Mouse (Mus musculus) mouse embryonic stem cell (cell line): Measurements from ENCODE around the gene Gprin3.
"Not testable (repeated sequence)": the region's sequence is repeated elsewhere in the genome, so short reads cannot be mapped to it uniquely, and the experiment has no call there.

Experiments used
- in situ Hi-C, 2 experiments: fragments of 300-500 bp; cut with MboI; formaldehyde crosslinking; loops; 1 replicate in 1 of 2; 3 replicates in 1 of 2; pipeline ENCODE4 v1.14.3; 2019 to 2020; ENCODE audit warnings: low sequenced_read_pairs in 2 of 2, low pct_unique_long_range_greater_than_20kb in 1 of 2, mixed read lengths in 1 of 2; ENCODE audit not compliant: unreplicated experiment in 1 of 2

Gene Gprin3

DNA sequence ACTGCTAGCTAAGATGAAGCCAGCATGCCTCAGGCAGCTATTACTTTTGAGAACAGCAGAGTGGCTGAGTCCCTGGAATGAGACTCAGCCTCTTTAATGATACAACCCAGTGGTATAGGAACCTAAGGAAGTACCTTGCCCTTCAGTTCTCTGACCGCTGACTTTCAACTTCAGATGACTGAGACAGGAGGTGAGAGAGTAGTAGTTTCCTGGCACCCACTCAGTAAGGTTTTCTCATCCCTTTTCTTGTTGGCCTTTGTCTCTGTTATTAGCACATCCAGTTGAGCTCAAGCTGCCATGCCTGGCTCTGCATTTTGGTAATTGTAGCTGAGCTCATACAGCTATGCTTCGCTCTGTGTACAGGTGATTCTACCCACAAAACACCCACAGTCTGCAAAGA, 62.8 kb downstream of the Gprin3 start:
- in situ Hi-C loops, result no loop called here

DNA sequence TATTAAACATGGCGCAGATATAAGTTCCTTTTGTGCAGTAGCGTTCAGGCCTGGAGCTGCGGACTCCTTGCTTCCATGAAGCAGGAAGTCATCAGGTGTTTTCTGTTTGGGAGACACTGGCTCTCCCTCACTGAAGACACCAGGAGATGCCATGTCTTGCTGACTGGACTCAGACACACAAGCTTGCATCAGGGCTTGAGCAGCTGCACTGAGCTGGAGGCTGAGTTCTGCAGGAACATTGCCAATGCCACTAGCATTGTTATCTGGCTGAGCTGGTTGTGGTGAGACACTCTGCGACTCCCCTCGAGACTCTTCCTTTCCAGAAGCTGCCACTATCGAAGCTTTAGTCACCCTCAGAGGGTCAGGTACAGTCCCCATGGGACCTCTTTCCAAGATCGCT, 71.2 kb downstream of the Gprin3 start:
- in situ Hi-C loops, result no loop called here

GRCm38 (mm10) chr6:59351108-59351789, 74.8 kb downstream of the Gprin3 start:
- in situ Hi-C loops, result no loop called here

DNA sequence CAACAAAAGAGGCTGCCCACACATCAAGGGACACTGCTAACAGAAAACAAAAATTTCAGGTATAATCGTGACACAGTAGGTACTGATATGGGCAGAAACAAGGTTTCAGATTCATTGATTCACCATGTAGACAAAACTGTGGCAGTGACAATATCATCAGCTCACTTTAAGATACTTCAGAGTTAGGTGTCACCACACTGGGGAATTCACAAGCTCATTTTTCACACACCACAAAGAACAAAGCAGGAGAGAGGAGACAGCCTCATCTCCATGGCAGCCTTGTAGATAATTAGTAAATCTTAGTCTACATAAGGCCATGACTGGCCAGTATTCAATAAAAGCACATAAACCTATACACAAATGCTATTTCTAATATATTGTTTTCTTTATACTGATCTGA, 77.4 kb downstream of the Gprin3 start:
- in situ Hi-C loops, result no loop called here

GRCm38 (mm10) chr6:59341146-59341545, 84.9 kb downstream of the Gprin3 start:
- in situ Hi-C loops, result no loop called here

- in situ Hi-C loops, result no loop called here
Measured at GRCm38 (mm10) chr6:59328297-59328696, 97.8 kb downstream of the Gprin3 start.

- in situ Hi-C loops, result no loop called here
Measured at GRCm38 (mm10) chr6:59315868-59316267, 110.2 kb downstream of the Gprin3 start.

DNA sequence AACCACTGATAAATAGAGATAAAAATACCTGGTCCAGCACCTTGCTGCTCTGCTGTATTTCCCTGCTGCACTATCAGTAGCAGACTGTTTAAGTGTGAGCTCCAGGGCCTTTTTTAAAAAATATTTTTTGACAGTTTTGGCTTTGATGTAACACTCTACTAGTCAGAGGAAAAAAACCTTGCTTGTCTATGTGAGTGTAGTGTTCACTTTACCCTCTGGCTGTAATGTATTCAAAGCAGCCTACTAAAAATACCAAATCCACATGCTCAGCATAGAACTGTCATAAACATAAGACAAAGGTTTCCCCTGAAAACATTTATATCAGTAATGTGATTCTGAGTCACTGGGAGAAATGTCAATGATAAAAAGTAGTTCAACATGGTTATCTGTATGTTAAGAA, 111.0 kb downstream of the Gprin3 start:
- in situ Hi-C loops, result no loop called here

GRCm38 (mm10) chr6:59313162-59313561, 112.9 kb downstream of the Gprin3 start:
- in situ Hi-C loops, result no loop called here

DNA sequence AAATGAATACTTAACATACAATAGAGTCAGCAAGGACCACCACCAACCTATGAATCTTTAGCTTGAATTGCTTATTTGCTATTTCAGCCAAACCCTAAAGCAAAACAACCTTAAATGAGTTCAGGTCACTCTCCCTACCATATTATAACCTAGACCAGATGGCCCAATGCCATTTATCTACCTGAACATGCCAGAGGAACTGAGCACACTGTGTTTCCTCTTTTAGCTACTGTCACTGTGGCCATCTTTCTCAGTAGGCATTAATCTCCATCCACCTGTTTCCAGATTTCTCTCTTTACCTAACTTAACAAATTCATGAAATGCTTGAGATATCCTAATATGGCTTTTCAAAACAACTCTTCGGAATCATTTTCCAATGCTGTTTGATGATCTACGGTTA, 114.9 kb downstream of the Gprin3 start:
- in situ Hi-C loops, result no loop called here

DNA sequence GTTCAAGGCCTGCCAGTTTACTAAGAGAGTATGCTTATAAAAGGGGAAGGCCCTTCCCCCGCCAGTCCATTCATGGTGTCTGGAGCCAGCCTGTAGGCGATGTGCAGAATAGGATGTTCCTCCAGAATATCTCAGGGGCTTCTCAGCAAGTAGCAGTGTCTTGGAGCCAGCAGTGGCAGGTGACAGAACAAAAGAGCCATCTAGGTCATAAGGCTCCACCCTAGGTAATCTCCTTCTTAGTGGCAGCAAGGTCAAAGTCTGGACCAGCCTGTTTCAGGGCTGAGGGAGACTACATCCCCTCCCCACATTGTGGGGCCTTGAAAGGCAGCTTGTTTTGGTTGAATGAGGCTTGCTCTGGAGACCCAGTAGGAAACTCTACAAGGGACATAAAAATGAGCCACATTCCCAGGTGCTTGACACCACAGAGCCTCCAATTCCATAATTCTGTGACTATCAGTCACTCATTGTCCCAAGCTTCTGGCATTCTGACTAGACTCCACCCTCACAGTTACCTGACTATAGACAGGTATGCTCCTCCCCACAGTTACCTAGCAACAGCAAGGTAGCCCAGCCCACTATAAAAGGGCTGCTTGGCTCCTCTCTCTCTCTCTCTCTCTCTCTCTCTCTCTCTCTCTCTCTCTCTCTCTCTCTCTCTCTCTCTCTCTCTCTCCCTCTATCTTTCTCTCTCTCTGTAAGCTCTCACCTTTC, 121.7 kb downstream of the Gprin3 start:
- in situ Hi-C loops, result not testable (repeated sequence)

DNA sequence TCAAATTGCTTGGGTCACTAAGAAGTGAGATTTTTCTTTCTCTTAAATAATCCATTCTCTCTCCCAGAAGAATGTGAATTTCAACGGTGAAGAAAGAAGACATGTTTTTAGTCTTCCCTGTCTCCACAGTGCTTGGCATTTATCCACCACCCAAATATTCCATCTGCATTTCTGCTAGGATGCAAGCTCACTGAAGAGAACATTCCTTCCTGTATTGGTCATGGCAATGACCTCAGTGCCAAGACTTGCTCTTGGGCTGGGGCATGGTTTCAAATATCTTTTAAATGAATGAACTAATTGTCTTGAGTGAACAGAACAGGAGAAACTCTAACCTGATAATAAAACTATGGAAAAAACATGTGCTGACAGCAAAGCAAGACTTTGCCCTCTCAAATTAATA, 123.1 kb downstream of the Gprin3 start:
- in situ Hi-C loops, result no loop called here
